Mouse (Mus musculus): ENCODE measurements around the gene Zfp84. TPM values are rescaled to one million over a fixed set of nuclear protein-coding genes. Genes with fewer than 3 reads are reported as not detected.

The Zfp84 gene
- total RNA-seq, 1 experiment = 6.2 TPM

GRCm38 (mm10) chr7:29773503-29773902, 5.2 kb downstream of the Zfp84 start:
- in situ Hi-C loops (cut with MboI; ENCODE audit: low sequenced_read_pairs in 2 of 2, unreplicated experiment in 2 of 2) = no loop called here
- DNase-seq (ENCODE audit: low read depth, low spot score) = no peak
- Histone ChIP-seq H3K9ac (ENCODE audit: insufficient read depth, low read depth, low read length, poor library complexity, severe bottlenecking) (no peak overlapping the region), H3K9me3 (ENCODE audit: control insufficient read depth, insufficient read depth, low read depth, low read length) (no peaks in the 10 kb centered on the region), H3K27ac (ENCODE audit: insufficient read depth, low read depth, low read length, poor library complexity, severe bottlenecking) (no peak overlapping the region), H3K4me1 (ENCODE audit: control insufficient read depth in 2 of 2, insufficient read depth in 2 of 2, low read length in 2 of 2, poor library complexity in 1 of 2) (peaks cover 1 to 3% of the 10 kb centered on the region in 2 experiments; a peak in 2 of 4 replicates), H3K36me3 (ENCODE audit: control insufficient read depth, insufficient read depth, low read length, poor library complexity, severe bottlenecking) (peaks cover 28% of the 10 kb centered on the region), H3K4me3 (ENCODE audit: insufficient read depth in 1 of 2, low read depth in 1 of 2, low read length in 2 of 2, poor library complexity in 1 of 2, severe bottlenecking in 1 of 2) (no peak overlapping the region)
- TF ChIP-seq HCFC1 (IDR thresholded peaks at IDR 0.05; ENCODE audit: borderline replicate concordance, insufficient read depth, low read length) (no peak), ZNF384 (IDR thresholded peaks at IDR 0.05; ENCODE audit: low read depth, low read length) (no peak), ZC3H11A (IDR thresholded peaks at IDR 0.05; ENCODE audit: borderline replicate concordance, low read depth, low read length) (no peak), CHD2 (IDR thresholded peaks at IDR 0.05; ENCODE audit: low read depth, low read length) (no peak), MAFK (IDR thresholded peaks at IDR 0.05; ENCODE audit: insufficient read depth, low read depth, low read length) (no peak)

GRCm38 (mm10) chr7:29774371-29774770, 6.0 kb downstream of the Zfp84 start:
- TF ChIP-seq HCFC1 (IDR thresholded peaks at IDR 0.05; ENCODE audit: borderline replicate concordance, insufficient read depth, low read length) (no peak), ZC3H11A (IDR thresholded peaks at IDR 0.05; ENCODE audit: borderline replicate concordance, low read depth, low read length) (no peak), ZNF384 (IDR thresholded peaks at IDR 0.05; ENCODE audit: low read depth, low read length) (no peak), MAFK (IDR thresholded peaks at IDR 0.05; ENCODE audit: insufficient read depth, low read depth, low read length) (no peak), CHD2 (IDR thresholded peaks at IDR 0.05; ENCODE audit: low read depth, low read length) (no peak)
- no peak overlapping the region for H3K9ac ChIP-seq (ENCODE audit: insufficient read depth, low read depth, low read length, poor library complexity, severe bottlenecking)
- H3K27ac ChIP-seq (ENCODE audit: insufficient read depth, low read depth, low read length, poor library complexity, severe bottlenecking) = no peak overlapping the region
- peaks cover 0 to 2% of the 10 kb centered on the region in 2 experiments; a peak in 2 of 4 replicates for H3K4me1 ChIP-seq (ENCODE audit: control insufficient read depth in 2 of 2, insufficient read depth in 2 of 2, low read length in 2 of 2, poor library complexity in 1 of 2)
- H3K9me3 ChIP-seq (ENCODE audit: control insufficient read depth, insufficient read depth, low read depth, low read length) = no peaks in the 10 kb centered on the region
- H3K36me3 ChIP-seq (ENCODE audit: control insufficient read depth, insufficient read depth, low read length, poor library complexity, severe bottlenecking) = peaks cover 28% of the 10 kb centered on the region
- in situ Hi-C loops (cut with MboI; ENCODE audit: low sequenced_read_pairs in 2 of 2, unreplicated experiment in 2 of 2) = no loop called here
- DNase-seq (ENCODE audit: low read depth, low spot score) = no peak
- H3K4me3 ChIP-seq (ENCODE audit: insufficient read depth in 1 of 2, low read depth in 1 of 2, low read length in 2 of 2, poor library complexity in 1 of 2, severe bottlenecking in 1 of 2) = no peak overlapping the region

- no peak for TF ChIP-seq MAFK (IDR thresholded peaks at IDR 0.05; ENCODE audit: insufficient read depth, low read depth, low read length)
- no peak for TF ChIP-seq CHD2 (IDR thresholded peaks at IDR 0.05; ENCODE audit: low read depth, low read length)
- TF ChIP-seq ZNF384 (IDR thresholded peaks at IDR 0.05; ENCODE audit: low read depth, low read length) = no peak
- no peak for TF ChIP-seq HCFC1 (IDR thresholded peaks at IDR 0.05; ENCODE audit: borderline replicate concordance, insufficient read depth, low read length)
- no peak for TF ChIP-seq ZC3H11A (IDR thresholded peaks at IDR 0.05; ENCODE audit: borderline replicate concordance, low read depth, low read length)
- Histone ChIP-seq H3K4me1 (ENCODE audit: control insufficient read depth in 2 of 2, insufficient read depth in 2 of 2, low read length in 2 of 2, poor library complexity in 1 of 2) (no peaks in the 10 kb centered on the region), H3K27ac (ENCODE audit: insufficient read depth, low read depth, low read length, poor library complexity, severe bottlenecking) (no peak overlapping the region), H3K36me3 (ENCODE audit: control insufficient read depth, insufficient read depth, low read length, poor library complexity, severe bottlenecking) (peaks cover 28% of the 10 kb centered on the region), H3K9ac (ENCODE audit: insufficient read depth, low read depth, low read length, poor library complexity, severe bottlenecking) (no peak overlapping the region), H3K9me3 (ENCODE audit: control insufficient read depth, insufficient read depth, low read depth, low read length) (no peaks in the 10 kb centered on the region), H3K4me3 (ENCODE audit: insufficient read depth in 1 of 2, low read depth in 1 of 2, low read length in 2 of 2, poor library complexity in 1 of 2, severe bottlenecking in 1 of 2) (no peak overlapping the region)
- in situ Hi-C loops (cut with MboI; ENCODE audit: low sequenced_read_pairs in 2 of 2, unreplicated experiment in 2 of 2) = no loop called here
- no peak for DNase-seq (ENCODE audit: low read depth, low spot score)
Observed at GRCm38 (mm10) chr7:29776568-29776967, 8.2 kb downstream of the Zfp84 start.

GRCm38 (mm10) chr7:29777372-29777771, 9.0 kb downstream of the Zfp84 start:
- DNase-seq (ENCODE audit: low read depth, low spot score) = no peak
- H3K4me1 ChIP-seq (ENCODE audit: control insufficient read depth in 2 of 2, insufficient read depth in 2 of 2, low read length in 2 of 2, poor library complexity in 1 of 2) = no peaks in the 10 kb centered on the region
- H3K9ac ChIP-seq (ENCODE audit: insufficient read depth, low read depth, low read length, poor library complexity, severe bottlenecking) = no peak overlapping the region
- no peak overlapping the region for H3K27ac ChIP-seq (ENCODE audit: insufficient read depth, low read depth, low read length, poor library complexity, severe bottlenecking)
- TF ChIP-seq CHD2 (IDR thresholded peaks at IDR 0.05; ENCODE audit: low read depth, low read length) (no peak), MAFK (IDR thresholded peaks at IDR 0.05; ENCODE audit: insufficient read depth, low read depth, low read length) (peak; percentile 91)
- H3K4me3 ChIP-seq (ENCODE audit: insufficient read depth in 1 of 2, low read depth in 1 of 2, low read length in 2 of 2, poor library complexity in 1 of 2, severe bottlenecking in 1 of 2) = no peak overlapping the region
- no peaks in the 10 kb centered on the region for H3K9me3 ChIP-seq (ENCODE audit: control insufficient read depth, insufficient read depth, low read depth, low read length)
- H3K36me3 ChIP-seq (ENCODE audit: control insufficient read depth, insufficient read depth, low read length, poor library complexity, severe bottlenecking) = peaks cover 28% of the 10 kb centered on the region
- in situ Hi-C loops (cut with MboI; ENCODE audit: low sequenced_read_pairs in 2 of 2, unreplicated experiment in 2 of 2) = no loop called here

Data from ES-E14 (cell line).